Mouse (Mus musculus) forebrain, embryonic 10.5 days (tissue): ENCODE results near the gene 4930523C07Rik. TPM values are rescaled to one million over a fixed set of nuclear protein-coding genes. Genes with fewer than 3 reads are reported as not detected.

Source experiments
- DNase-seq: peaks from one replicate; pipeline ENCODE4 v3.0.0-alpha.2; 2017; ENCODE audit warnings: low spot score; ENCODE audit errors: extremely low spot score
- H3K27ac ChIP-seq: fragments of 300-500 bp; sonication (generic); 2 replicates; pipeline ENCODE4 v1.5.1; 2016; ENCODE audit warnings: mild to moderate bottlenecking
- H3K27me3 ChIP-seq: fragments of 300-500 bp; sonication (generic); 2 replicates; pipeline ENCODE4 v1.6.1; 2016; ENCODE audit warnings: mild to moderate bottlenecking; ENCODE audit not compliant: poor library complexity, severe bottlenecking
- H3K36me3 ChIP-seq: fragments of 300-500 bp; sonication (generic); replicated peaks from 2 replicates; pipeline ENCODE4 v1.6.1; 2016; ENCODE audit warnings: mild to moderate bottlenecking, moderate library complexity
- H3K4me1 ChIP-seq: fragments of 300-500 bp; sonication (generic); 2 replicates; pipeline ENCODE4 v1.6.1; 2016
- H3K4me3 ChIP-seq: fragments of 300-500 bp; sonication (generic); 2 replicates; pipeline ENCODE4 v1.5.1; 2016; ENCODE audit warnings: mild to moderate bottlenecking, moderate library complexity
- H3K9me3 ChIP-seq: fragments of 300-500 bp; sonication (generic); 2 replicates; pipeline ENCODE4 v1.6.1; 2016; ENCODE audit warnings: mild to moderate bottlenecking, moderate library complexity
- WGBS: fragments of 180-500 bp; shearing (Covaris S2); methylation state at CpG from one replicate; pipeline ENCODE4 v1.1.7; 2016; 5-methylcytosine and 5-hydroxymethylcytosine counted together
- polyA plus RNA-seq: library from polyadenylated mRNA; unstranded; fragments of >200 nt; fragmentation: Nextera tagmentation; extraction: Ambion mirVana; gene quantifications from 2 replicates; pipeline ENCODE4 v1.2.1, GENCODE M21; 2016

Gene 4930523C07Rik
- polyA plus RNA-seq, 1 experiment from 2014 or later: 2.3 TPM

GRCm38 (mm10) chr1:160035561-160035960 lies 8.6 kb upstream of the 4930523C07Rik start:
- no peaks in the 10 kb centered on the region for H3K27me3 ChIP-seq
- no peaks in the 10 kb centered on the region for H3K9me3 ChIP-seq
- DNase-seq: no peak
- no peaks in the 10 kb centered on the region for H3K36me3 ChIP-seq
- H3K4me3 ChIP-seq: no peak overlapping the region
- H3K4me1 ChIP-seq: peaks cover 7% of the 10 kb centered on the region
- WGBS: 86% methylated on average over 3 of the region's 3 CpGs
- H3K27ac ChIP-seq: no peak overlapping the region

- H3K27ac ChIP-seq: no peak overlapping the region
- WGBS: 93% methylated on average over 5 of the region's 5 CpGs
These were observed 7.1 kb upstream of the 4930523C07Rik start for GRCm38 (mm10) chr1:160036996-160037521.

GRCm38 (mm10) chr1:160039951-160040645 lies 4.1 kb upstream of the 4930523C07Rik start:
- Histone ChIP-seq H3K4me3 (no peak overlapping the region), H3K4me1 (peaks cover 21% of the 10 kb centered on the region), H3K36me3 (no peaks in the 10 kb centered on the region), H3K27ac (0 out of 2 replicates have a peak overlapping the region, but pooled peaks have one; percentile 15), H3K9me3 (no peaks in the 10 kb centered on the region), H3K27me3 (peaks cover 6% of the 10 kb centered on the region; the same call in 1 of the 2 replicates)
- 66% methylated on average over 7 of the region's 7 CpGs for WGBS
- no peak for DNase-seq

More at GRCm38 (mm10) chr1:160036996-160037521, 7.1 kb upstream of the 4930523C07Rik start:
- DNase-seq: no peak
- no peak overlapping the region for H3K4me3 ChIP-seq
- H3K27me3 ChIP-seq: no peaks in the 10 kb centered on the region
- peaks cover 8% of the 10 kb centered on the region for H3K4me1 ChIP-seq
- H3K9me3 ChIP-seq: no peaks in the 10 kb centered on the region
- H3K36me3 ChIP-seq: no peaks in the 10 kb centered on the region

- Histone ChIP-seq H3K4me3 (no peak overlapping the region), H3K9me3 (no peaks in the 10 kb centered on the region), H3K36me3 (no peaks in the 10 kb centered on the region), H3K27me3 (peaks cover 6% of the 10 kb centered on the region; the same call in 1 of the 2 replicates), H3K4me1 (peaks cover 21% of the 10 kb centered on the region), H3K27ac (no peak overlapping the region)
- DNase-seq: no peak
- 95% methylated on average over 7 of the region's 7 CpGs for WGBS
These were observed 2.9 kb upstream of the 4930523C07Rik start for GRCm38 (mm10) chr1:160041264-160041775.

- Histone ChIP-seq H3K27me3 (peaks cover 6% of the 10 kb centered on the region; the same call in 1 of the 2 replicates), H3K4me3 (no peak overlapping the region), H3K27ac (no peak overlapping the region), H3K4me1 (peaks cover 21% of the 10 kb centered on the region), H3K9me3 (no peaks in the 10 kb centered on the region), H3K36me3 (no peaks in the 10 kb centered on the region)
- 86% methylated on average over 7 of the region's 7 CpGs for WGBS
- no peak for DNase-seq
These were observed 1.8 kb upstream of the 4930523C07Rik start for GRCm38 (mm10) chr1:160042351-160042750.

- DNase-seq: no peak
- H3K4me1 ChIP-seq: peaks cover 21% of the 10 kb centered on the region
- H3K36me3 ChIP-seq: no peaks in the 10 kb centered on the region
- no peaks in the 10 kb centered on the region for H3K9me3 ChIP-seq
- 90% methylated on average over 13 of the region's 13 CpGs for WGBS
- no peak overlapping the region for H3K27ac ChIP-seq
- H3K27me3 ChIP-seq: peaks cover 6% of the 10 kb centered on the region; the same call in 1 of the 2 replicates
- H3K4me3 ChIP-seq: peak overlapping the region; percentile 57; the same call in 1 of the 2 replicates
These were observed 759 bp upstream of the 4930523C07Rik start for GRCm38 (mm10) chr1:160043271-160043975.

GRCm38 (mm10) chr1:160045056-160045715 lies 1.0 kb downstream of the 4930523C07Rik start:
- Histone ChIP-seq H3K4me3 (peak overlapping the region; percentile 57; the same call in 1 of the 2 replicates), H3K9me3 (no peaks in the 10 kb centered on the region), H3K4me1 (peaks cover 18% of the 10 kb centered on the region), H3K27me3 (peaks cover 6% of the 10 kb centered on the region; the same call in 1 of the 2 replicates), H3K36me3 (no peaks in the 10 kb centered on the region), H3K27ac (no peak overlapping the region; the same call in 1 of the 2 replicates)
- 80% methylated on average over 3 of the region's 3 CpGs for WGBS
- DNase-seq: no peak

GRCm38 (mm10) chr1:160045971-160046370 lies 1.8 kb downstream of the 4930523C07Rik start:
- Histone ChIP-seq H3K4me3 (no peak overlapping the region), H3K27me3 (peaks cover 6% of the 10 kb centered on the region; the same call in 1 of the 2 replicates), H3K36me3 (no peaks in the 10 kb centered on the region), H3K27ac (no peak overlapping the region), H3K9me3 (no peaks in the 10 kb centered on the region), H3K4me1 (peaks cover 13% of the 10 kb centered on the region)
- no peak for DNase-seq
- WGBS: 89% methylated on average over 5 of the region's 5 CpGs

- no peak overlapping the region for H3K4me3 ChIP-seq
- 88% methylated on average over 4 of the region's 4 CpGs for WGBS
These were observed 2.6 kb downstream of the 4930523C07Rik start for GRCm38 (mm10) chr1:160046786-160047185.

GRCm38 (mm10) chr1:160047481-160047931 lies 3.3 kb downstream of the 4930523C07Rik start:
- DNase-seq: no peak
- Histone ChIP-seq H3K4me3 (no peak overlapping the region), H3K27ac (no peak overlapping the region), H3K27me3 (peaks cover 6% of the 10 kb centered on the region; the same call in 1 of the 2 replicates), H3K36me3 (no peaks in the 10 kb centered on the region), H3K9me3 (no peaks in the 10 kb centered on the region), H3K4me1 (peaks cover 13% of the 10 kb centered on the region)
- WGBS: 88% methylated on average over 7 of the region's 7 CpGs

More at GRCm38 (mm10) chr1:160046786-160047185, 2.6 kb downstream of the 4930523C07Rik start:
- Histone ChIP-seq H3K27ac (no peak overlapping the region), H3K4me1 (peaks cover 13% of the 10 kb centered on the region), H3K9me3 (no peaks in the 10 kb centered on the region), H3K36me3 (no peaks in the 10 kb centered on the region), H3K27me3 (peaks cover 6% of the 10 kb centered on the region; the same call in 1 of the 2 replicates)
- no peak for DNase-seq

- Histone ChIP-seq H3K9me3 (no peaks in the 10 kb centered on the region), H3K27ac (no peak overlapping the region), H3K4me1 (peaks cover 6% of the 10 kb centered on the region), H3K27me3 (no peaks in the 10 kb centered on the region), H3K36me3 (no peaks in the 10 kb centered on the region), H3K4me3 (no peak overlapping the region)
- no peak for DNase-seq
- WGBS: 89% methylated on average over 5 of the region's 5 CpGs
These were observed 5.1 kb downstream of the 4930523C07Rik start for GRCm38 (mm10) chr1:160049131-160049880.
